Mouse (Mus musculus): ENCODE results near the gene Slc29a2. TPM values are rescaled to one million over a fixed set of nuclear protein-coding genes. Genes with fewer than 3 reads are reported as not detected.
A peak's percentile ranks its signal among the peaks of the same experiment; 100 is the strongest.

Gene Slc29a2
- total and polyA plus RNA-seq, 2 experiments = 0.28 to 2.3 TPM

DNA sequence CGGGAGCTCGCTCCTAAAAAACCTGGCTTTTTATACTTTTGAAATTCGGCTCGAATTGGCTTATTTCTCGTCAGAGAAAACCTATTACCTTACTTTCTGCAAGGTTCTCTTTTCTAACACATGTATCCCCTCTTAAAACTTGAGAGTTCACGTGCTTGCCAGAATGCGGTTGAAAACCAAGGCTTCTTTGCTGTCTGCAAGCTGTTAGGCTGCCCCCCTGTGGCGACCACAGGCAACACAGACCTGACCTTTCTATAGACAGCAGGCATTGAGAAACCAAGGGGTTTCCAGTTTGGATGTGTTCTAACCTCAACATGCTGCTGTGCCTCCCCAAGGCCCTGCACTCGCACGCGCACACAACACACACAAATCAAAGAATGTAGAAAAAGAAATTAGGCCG lies 6.9 kb upstream of the Slc29a2 start:
- Histone ChIP-seq H3K9ac (ENCODE audit: low read depth, low read length) (no peak overlapping the region), H3K27ac (replicated peaks; ENCODE audit: insufficient read depth, low read depth, low read length) (no peak overlapping the region), H3K36me3 (ENCODE audit: control insufficient read depth, insufficient read depth, low read length) (no peaks in the 10 kb centered on the region), H3K79me2 (ENCODE audit: control insufficient read depth, insufficient read depth, low read length) (no peaks in the 10 kb centered on the region), H3K27me3 (ENCODE audit: control insufficient read depth, insufficient read depth, low read length) (no peaks in the 10 kb centered on the region), H3K4me3 (ENCODE audit: insufficient read depth, low read depth, low read length) (no peak overlapping the region), H3K4me1 (ENCODE audit: control insufficient read depth, insufficient read depth, low read length) (no peaks in the 10 kb centered on the region)
- WGBS = 22% methylated on average over 12 of the region's 12 CpGs
- TF ChIP-seq POLR2A (IDR thresholded peaks at IDR 0.05; ENCODE audit: extremely low read depth, insufficient read depth, low read length) (no peak), CTCF (IDR thresholded peaks at IDR 0.05; ENCODE audit: low read depth, low read length) (peak; percentile 87)
- DNase-seq (ENCODE audit: extremely low read depth, low read depth, low spot score) = peak; percentile 39

DNA sequence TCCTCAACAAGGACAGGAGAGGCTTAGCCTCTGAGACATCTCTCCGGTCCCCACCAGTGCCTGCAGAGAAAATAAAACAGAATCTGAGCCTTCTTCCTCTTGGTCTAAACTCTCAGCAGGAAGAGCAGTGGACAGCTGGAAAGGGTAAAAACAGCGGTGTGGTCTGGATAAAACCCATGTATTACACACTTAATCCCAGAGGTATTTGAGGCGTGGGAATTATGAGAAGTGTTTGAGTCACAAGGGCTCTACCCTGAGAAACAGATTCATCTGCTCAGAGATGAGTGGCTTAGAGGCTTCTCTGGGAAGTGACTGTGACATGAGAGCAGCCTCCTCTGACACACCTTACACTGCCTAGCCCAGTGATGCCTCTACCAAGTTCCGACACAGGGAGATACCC lies 6.0 kb upstream of the Slc29a2 start:
- no peaks in the 10 kb centered on the region for H3K36me3 ChIP-seq (ENCODE audit: control insufficient read depth, insufficient read depth, low read length)
- H3K79me2 ChIP-seq (ENCODE audit: control insufficient read depth, insufficient read depth, low read length) = no peaks in the 10 kb centered on the region
- TF ChIP-seq CTCF (IDR thresholded peaks at IDR 0.05; ENCODE audit: low read depth, low read length) = no peak
- TF ChIP-seq POLR2A (IDR thresholded peaks at IDR 0.05; ENCODE audit: extremely low read depth, insufficient read depth, low read length) = no peak
- no peak overlapping the region for H3K27ac ChIP-seq (replicated peaks; ENCODE audit: insufficient read depth, low read depth, low read length)
- no peaks in the 10 kb centered on the region for H3K27me3 ChIP-seq (ENCODE audit: control insufficient read depth, insufficient read depth, low read length)
- no peak overlapping the region for H3K9ac ChIP-seq (ENCODE audit: low read depth, low read length)
- no peaks in the 10 kb centered on the region for H3K4me1 ChIP-seq (ENCODE audit: control insufficient read depth, insufficient read depth, low read length)
- no peak for DNase-seq (ENCODE audit: extremely low read depth, low read depth, low spot score)
- H3K4me3 ChIP-seq (ENCODE audit: insufficient read depth, low read depth, low read length) = no peak overlapping the region
- WGBS = 85% methylated on average over 4 of the region's 4 CpGs

DNA sequence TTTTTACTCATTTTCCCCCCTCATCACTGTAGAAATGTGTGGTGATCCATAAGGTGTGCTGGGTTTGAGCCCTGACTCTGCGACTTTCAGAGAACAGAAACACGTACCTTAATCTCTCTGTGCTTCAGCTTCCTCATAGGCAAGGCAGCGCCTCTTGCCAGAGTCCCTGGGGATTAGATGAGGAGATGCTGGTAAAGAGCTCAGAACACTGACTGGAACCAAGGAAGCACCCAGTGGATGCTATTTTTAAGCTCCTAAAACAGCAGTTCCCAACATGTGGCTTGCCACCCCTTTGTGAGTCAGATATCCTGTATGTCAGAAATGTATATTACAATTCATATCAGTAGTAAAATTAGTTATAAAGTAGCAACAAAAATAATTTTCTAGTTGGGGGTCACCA lies 5.5 kb upstream of the Slc29a2 start:
- WGBS = 84% methylated on average over 3 of the region's 3 CpGs
- H3K36me3 ChIP-seq (ENCODE audit: control insufficient read depth, insufficient read depth, low read length) = no peaks in the 10 kb centered on the region
- no peak for DNase-seq (ENCODE audit: extremely low read depth, low read depth, low spot score)
- TF ChIP-seq CTCF (IDR thresholded peaks at IDR 0.05; ENCODE audit: low read depth, low read length) (no peak), POLR2A (IDR thresholded peaks at IDR 0.05; ENCODE audit: extremely low read depth, insufficient read depth, low read length) (no peak)
- H3K27me3 ChIP-seq (ENCODE audit: control insufficient read depth, insufficient read depth, low read length) = no peaks in the 10 kb centered on the region
- no peak overlapping the region for H3K4me3 ChIP-seq (ENCODE audit: insufficient read depth, low read depth, low read length)
- no peak overlapping the region for H3K9ac ChIP-seq (ENCODE audit: low read depth, low read length)
- no peak overlapping the region for H3K27ac ChIP-seq (replicated peaks; ENCODE audit: insufficient read depth, low read depth, low read length)
- no peaks in the 10 kb centered on the region for H3K4me1 ChIP-seq (ENCODE audit: control insufficient read depth, insufficient read depth, low read length)
- H3K79me2 ChIP-seq (ENCODE audit: control insufficient read depth, insufficient read depth, low read length) = no peaks in the 10 kb centered on the region

DNA sequence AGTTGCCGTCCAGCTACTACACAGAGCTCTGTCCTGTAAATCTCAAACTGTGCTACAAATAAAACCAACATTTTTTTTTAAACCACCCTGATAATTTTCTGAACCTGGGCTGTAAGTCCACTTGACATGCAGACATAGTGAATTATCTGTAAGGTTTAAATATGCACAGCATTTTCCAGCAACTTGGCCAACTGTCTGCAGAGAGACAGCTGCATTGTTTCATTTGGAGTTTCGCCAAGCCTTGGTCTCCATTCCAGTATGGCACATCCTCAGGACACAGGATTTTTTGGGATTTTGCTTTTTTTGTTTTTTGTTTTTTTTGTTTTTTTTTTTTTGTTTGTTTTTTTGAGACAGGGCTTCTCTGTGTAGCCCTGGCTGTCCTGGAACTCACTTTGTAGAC lies 2.2 kb upstream of the Slc29a2 start:
- Histone ChIP-seq H3K79me2 (ENCODE audit: control insufficient read depth, insufficient read depth, low read length) (no peaks in the 10 kb centered on the region), H3K9ac (ENCODE audit: low read depth, low read length) (no peak overlapping the region), H3K4me3 (ENCODE audit: insufficient read depth, low read depth, low read length) (no peak overlapping the region), H3K36me3 (ENCODE audit: control insufficient read depth, insufficient read depth, low read length) (no peaks in the 10 kb centered on the region), H3K27me3 (ENCODE audit: control insufficient read depth, insufficient read depth, low read length) (no peaks in the 10 kb centered on the region), H3K27ac (replicated peaks; ENCODE audit: insufficient read depth, low read depth, low read length) (no peak overlapping the region), H3K4me1 (ENCODE audit: control insufficient read depth, insufficient read depth, low read length) (peaks cover 3% of the 10 kb centered on the region; the same call in 1 of the 2 replicates)
- DNase-seq (ENCODE audit: extremely low read depth, low read depth, low spot score) = no peak
- WGBS = 95% methylated on average over 2 of the region's 2 CpGs
- TF ChIP-seq POLR2A (IDR thresholded peaks at IDR 0.05; ENCODE audit: extremely low read depth, insufficient read depth, low read length) = no peak
- TF ChIP-seq CTCF (IDR thresholded peaks at IDR 0.05; ENCODE audit: low read depth, low read length) = no peak

DNA sequence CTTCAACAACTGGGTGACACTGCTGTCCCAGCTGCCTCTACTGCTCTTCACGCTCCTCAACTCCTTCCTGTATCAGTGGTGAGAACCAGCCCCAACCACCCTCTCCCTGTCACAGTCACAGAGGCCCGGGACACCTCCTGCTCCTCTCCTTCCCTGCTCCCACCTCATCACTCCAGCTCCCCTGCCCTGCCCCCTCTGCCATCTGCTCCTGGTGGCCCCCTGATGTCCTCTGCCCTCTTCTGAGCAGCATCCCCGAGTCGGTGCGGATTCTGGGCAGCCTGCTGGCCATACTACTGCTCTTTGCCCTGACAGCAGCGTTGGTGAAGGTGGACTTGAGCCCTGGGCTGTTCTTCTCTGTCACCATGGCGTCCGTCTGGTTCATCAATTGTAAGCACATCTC lies 2.5 kb downstream of the Slc29a2 start:
- Histone ChIP-seq H3K4me1 (ENCODE audit: control insufficient read depth, insufficient read depth, low read length) (peaks cover 3% of the 10 kb centered on the region; the same call in 1 of the 2 replicates), H3K36me3 (ENCODE audit: control insufficient read depth, insufficient read depth, low read length) (no peaks in the 10 kb centered on the region), H3K27ac (replicated peaks; ENCODE audit: insufficient read depth, low read depth, low read length) (no peak overlapping the region), H3K27me3 (ENCODE audit: control insufficient read depth, insufficient read depth, low read length) (no peaks in the 10 kb centered on the region), H3K79me2 (ENCODE audit: control insufficient read depth, insufficient read depth, low read length) (no peaks in the 10 kb centered on the region), H3K9ac (ENCODE audit: low read depth, low read length) (no peak overlapping the region), H3K4me3 (ENCODE audit: insufficient read depth, low read depth, low read length) (no peak overlapping the region)
- TF ChIP-seq CTCF (IDR thresholded peaks at IDR 0.05; ENCODE audit: low read depth, low read length) (no peak), POLR2A (IDR thresholded peaks at IDR 0.05; ENCODE audit: extremely low read depth, insufficient read depth, low read length) (no peak)
- 88% methylated on average over 8 of the region's 8 CpGs for WGBS
- no peak for DNase-seq (ENCODE audit: extremely low read depth, low read depth, low spot score)

DNA sequence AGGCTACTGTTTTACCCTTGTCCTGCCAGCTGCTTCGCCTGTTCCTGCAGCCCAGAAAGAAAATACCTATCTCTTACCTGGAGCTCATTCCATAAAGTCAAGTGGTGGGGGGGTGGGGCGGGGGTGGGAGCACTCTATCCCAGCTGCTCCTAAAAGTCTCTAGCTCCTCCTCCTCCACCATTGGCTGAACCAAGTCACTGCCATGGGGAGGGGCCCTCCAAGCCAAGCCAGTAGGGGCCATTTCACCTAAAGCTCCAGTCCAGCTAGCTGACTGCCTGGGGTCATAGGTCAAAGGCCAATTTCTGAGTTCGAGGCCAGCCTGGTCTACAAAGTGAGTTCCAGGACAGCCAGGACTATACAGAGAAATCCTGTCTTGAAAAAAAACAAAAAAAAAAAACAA lies 9.0 kb downstream of the Slc29a2 start:
- H3K27ac ChIP-seq (replicated peaks; ENCODE audit: insufficient read depth, low read depth, low read length) = no peak overlapping the region
- H3K79me2 ChIP-seq (ENCODE audit: control insufficient read depth, insufficient read depth, low read length) = no peaks in the 10 kb centered on the region
- H3K4me3 ChIP-seq (ENCODE audit: insufficient read depth, low read depth, low read length) = no peak overlapping the region
- H3K9ac ChIP-seq (ENCODE audit: low read depth, low read length) = no peak overlapping the region
- TF ChIP-seq CTCF (IDR thresholded peaks at IDR 0.05; ENCODE audit: low read depth, low read length) (no peak), POLR2A (IDR thresholded peaks at IDR 0.05; ENCODE audit: extremely low read depth, insufficient read depth, low read length) (no peak)
- 82% methylated on average over 3 of the region's 3 CpGs for WGBS
- no peak for DNase-seq (ENCODE audit: extremely low read depth, low read depth, low spot score)
- no peaks in the 10 kb centered on the region for H3K27me3 ChIP-seq (ENCODE audit: control insufficient read depth, insufficient read depth, low read length)
- H3K4me1 ChIP-seq (ENCODE audit: control insufficient read depth, insufficient read depth, low read length) = no peaks in the 10 kb centered on the region
- no peaks in the 10 kb centered on the region for H3K36me3 ChIP-seq (ENCODE audit: control insufficient read depth, insufficient read depth, low read length)

Measured in liver, adult 2 months (tissue).